Mouse (Mus musculus): ENCODE data around the gene Glud1. TPM values are rescaled to one million over a fixed set of nuclear protein-coding genes. Genes with fewer than 3 reads are reported as not detected.

Glud1 gene
- polyA plus RNA-seq (2012; rRNA removed; ENCODE audit: low replicate concordance): 83.7 and 91.1 TPM in 2 replicates

GRCm38 (mm10) chr14:34310234-34310965 is at the start of gene Glud1, which contains the start of gene Shld2:
Gene Glud1 (plus strand): TSS chr14:34310727.
Gene Shld2 (minus strand): TSS chr14:34310493.

GRCm38 (mm10) chr14:34355301-34355700 is 44.8 kb downstream of the Glud1 start, which contains the start of gene Fam25c:
Gene Fam25c (minus strand): TSS chr14:34355433.

GRCm38 (mm10) chr14:34374577-34374976 is 64.0 kb downstream of the Glud1 start, which contains the start of gene Sncg:
Gene Sncg (minus strand): TSS chr14:34374789.

GRCm38 (mm10) chr14:34375415-34375904 is 64.9 kb downstream of the Glud1 start, which contains the start of gene Mmrn2:
Gene Mmrn2 (plus strand): TSS chr14:34375465.

Other genes with a start within 250 kb of the Glud1 start
- 5.3 and 5.7 TPM in 2 replicates for gene Anxa8, start 224.7 kb upstream of the Glud1 start, polyA plus RNA-seq (2012; rRNA removed; ENCODE audit: low replicate concordance)
- gene A630023A22Rik, start 208.0 kb upstream of the Glud1 start, polyA plus RNA-seq (2012; rRNA removed; ENCODE audit: low replicate concordance): 0.37 TPM in 1 of 2 replicates, not detected in the other
- gene Npy4r, start 158.2 kb upstream of the Glud1 start, polyA plus RNA-seq (2012; rRNA removed; ENCODE audit: low replicate concordance): 0.51 and 0.82 TPM in 2 replicates
- gene Gprin2, start 109.1 kb upstream of the Glud1 start, polyA plus RNA-seq (2012; rRNA removed; ENCODE audit: low replicate concordance): 0.37 and 0.72 TPM in 2 replicates
- gene Syt15, start 91.1 kb upstream of the Glud1 start, polyA plus RNA-seq (2012; rRNA removed; ENCODE audit: low replicate concordance): 11.1 and 14.2 TPM in 2 replicates
- gene Shld2, start 234 bp upstream of the Glud1 start, polyA plus RNA-seq (2012; rRNA removed; ENCODE audit: low replicate concordance): 3.1 and 3.5 TPM in 2 replicates
- 0.50 TPM in 1 of 2 replicates, not detected in the other for gene Fam25c, start 44.7 kb downstream of the Glud1 start, polyA plus RNA-seq (2012; rRNA removed; ENCODE audit: low replicate concordance)
- 164 and 1,886 TPM in 2 replicates for gene Sncg, start 64.1 kb downstream of the Glud1 start, polyA plus RNA-seq (2012; rRNA removed; ENCODE audit: low replicate concordance)
- 29.2 and 53.0 TPM in 2 replicates for gene Mmrn2, start 64.7 kb downstream of the Glud1 start, polyA plus RNA-seq (2012; rRNA removed; ENCODE audit: low replicate concordance)
- 14.7 and 24.4 TPM in 2 replicates for gene Bmpr1a, start 192.6 kb downstream of the Glud1 start, polyA plus RNA-seq (2012; rRNA removed; ENCODE audit: low replicate concordance)
- not detected in 2 replicates for gene 9230112D13Rik, start 212.1 kb downstream of the Glud1 start, polyA plus RNA-seq (2012; rRNA removed; ENCODE audit: low replicate concordance)